Mouse (Mus musculus) megakaryocyte, embryonic 14.5 days (primary cell): ENCODE measurements at regions not wholly inside any gene's neighbourhood (a gene's known extent, or its start where the extent isn't known, plus 50 kb on each side); places are given as distances from the start of the nearest gene placed in this dataset.

Experiments used
- FLI1 ChIP-seq: IDR thresholded peaks from 2 replicates; pipeline ENCODE4 v1.6.1; 2012; ENCODE audit warnings: low read length, inconsistent platforms, mixed read lengths
- GATA1 ChIP-seq: IDR thresholded peaks from 3 replicates; pipeline ENCODE4 v1.6.1; 2012; ENCODE audit warnings: mixed read lengths, low read length, inconsistent platforms, borderline replicate concordance

GRCm38 (mm10) chr14:118379624-118380023, 112.9 kb downstream of the Gm9376 start:
- no peak for TF ChIP-seq GATA1
- TF ChIP-seq FLI1 = no peak
